Mouse (Mus musculus) ES-Bruce4 (cell line): Measurements from ENCODE around the gene Pex3.

Experiments used
- CTCF ChIP-seq: IDR thresholded peaks from one replicate; pipeline ENCODE4 v1.8.1; 2011; ENCODE audit warnings: low read depth, low read length
- EP300 ChIP-seq: IDR thresholded peaks from 2 replicates; pipeline ENCODE4 v1.6.1; 2011; ENCODE audit warnings: low read depth, low read length; ENCODE audit not compliant: insufficient read depth

DNA sequence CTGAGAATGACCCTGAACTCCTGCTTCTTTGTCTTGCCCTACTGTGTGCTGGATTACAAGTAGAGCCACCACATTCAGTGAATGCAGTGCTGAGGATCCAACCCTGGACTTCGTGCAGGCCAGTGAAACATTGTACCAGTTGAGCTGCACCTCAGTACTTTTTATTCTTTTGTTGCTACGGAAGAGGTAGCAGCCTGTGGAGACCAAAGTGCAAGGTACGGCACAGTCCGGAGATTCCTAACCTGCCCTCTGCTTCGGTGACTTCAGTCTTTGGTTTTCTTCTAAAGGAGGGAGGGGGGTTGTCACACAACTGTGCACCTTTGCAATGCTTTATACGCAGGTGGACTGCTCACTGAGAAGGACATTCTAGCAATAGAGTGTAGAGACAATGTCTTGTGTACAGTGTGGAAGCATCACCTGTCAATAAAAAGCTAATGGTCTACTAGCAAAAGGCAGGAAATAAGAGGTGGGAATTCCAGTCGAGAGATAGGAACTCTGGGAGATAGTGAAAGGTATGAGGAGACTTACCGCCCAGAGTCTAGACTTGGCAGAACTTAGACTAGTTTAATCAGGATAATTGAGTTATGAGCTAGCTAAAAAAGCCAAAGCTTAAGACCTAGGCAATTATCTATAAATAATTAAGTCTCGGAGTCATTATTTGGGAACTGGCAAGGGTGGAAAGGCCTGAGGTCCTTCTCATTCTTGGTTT lies 58.8 kb downstream of the Pex3 start:
- TF ChIP-seq EP300, result no peak
- no peak for TF ChIP-seq CTCF
